Mouse (Mus musculus): ENCODE data around the gene Lexm.

Lexm gene

GRCm38 (mm10) chr4:106627809-106628208 lies 10.8 kb upstream of the Lexm start:
- in situ Hi-C loops (cut with MboI, MseI) = loop anchor here (10.0 kb wide), 1 partner anchor 367 kb away; no protein-coding TSS in a partner anchor

GRCm38 (mm10) chr4:106624271-106624670 lies 7.2 kb upstream of the Lexm start:
- in situ Hi-C loops (cut with MboI, MseI) = loop anchor here (10.0 kb wide), 1 partner anchor 371 kb away; no protein-coding TSS in a partner anchor

- in situ Hi-C loops (cut with MboI, MseI) = loop anchor here (10.0 kb wide), 1 partner anchor 372 kb away; no protein-coding TSS in a partner anchor
Observed at GRCm38 (mm10) chr4:106622712-106623111, 5.7 kb upstream of the Lexm start.

GRCm38 (mm10) chr4:106622030-106622493 lies 5.0 kb upstream of the Lexm start, which contains the start of gene Ttc22:
Gene Ttc22, plus strand, starts transcription at chr4:106622432.
- in situ Hi-C loops (cut with MboI, MseI) = loop anchor here (10.0 kb wide), 1 partner anchor 373 kb away; no protein-coding TSS in a partner anchor

- in situ Hi-C loops (cut with MboI, MseI) = loop anchor here (10.0 kb wide), 1 partner anchor 373 kb away; no protein-coding TSS in a partner anchor
Observed at GRCm38 (mm10) chr4:106621428-106621827, 4.4 kb upstream of the Lexm start.

- in situ Hi-C loops (cut with MboI, MseI) = no loop called here
Observed at GRCm38 (mm10) chr4:106618898-106619297, 1.9 kb upstream of the Lexm start.

GRCm38 (mm10) chr4:106615637-106616036 lies 1.4 kb downstream of the Lexm start:
- in situ Hi-C loops (cut with MboI, MseI) = no loop called here

GRCm38 (mm10) chr4:106614881-106615280 lies 2.2 kb downstream of the Lexm start:
- in situ Hi-C loops (cut with MboI, MseI) = no loop called here

- in situ Hi-C loops (cut with MboI, MseI) = no loop called here
Observed at GRCm38 (mm10) chr4:106614180-106614797, 2.8 kb downstream of the Lexm start.

- in situ Hi-C loops (cut with MboI, MseI) = no loop called here
Observed at GRCm38 (mm10) chr4:106613560-106613959, 3.5 kb downstream of the Lexm start.

- in situ Hi-C loops (cut with MboI, MseI) = no loop called here
Observed at GRCm38 (mm10) chr4:106613105-106613504, 3.9 kb downstream of the Lexm start.

GRCm38 (mm10) chr4:106607905-106608304 lies 9.1 kb downstream of the Lexm start:
- in situ Hi-C loops (cut with MboI, MseI) = no loop called here

- in situ Hi-C loops (cut with MboI, MseI) = no loop called here
Observed at GRCm38 (mm10) chr4:106606639-106607554, 10.1 kb downstream of the Lexm start.

GRCm38 (mm10) chr4:106600770-106601169 lies 16.3 kb downstream of the Lexm start:
- in situ Hi-C loops (cut with MboI, MseI) = no loop called here

- in situ Hi-C loops (cut with MboI, MseI) = no loop called here
Observed at GRCm38 (mm10) chr4:106599415-106599814, 17.6 kb downstream of the Lexm start.

- in situ Hi-C loops (cut with MboI, MseI) = no loop called here
Observed at GRCm38 (mm10) chr4:106597741-106598140, 19.3 kb downstream of the Lexm start.

GRCm38 (mm10) chr4:106597055-106597454 lies 20.0 kb downstream of the Lexm start:
- in situ Hi-C loops (cut with MboI, MseI) = no loop called here

- in situ Hi-C loops (cut with MboI, MseI) = no loop called here
Observed at GRCm38 (mm10) chr4:106596200-106596599, 20.8 kb downstream of the Lexm start.

- in situ Hi-C loops (cut with MboI, MseI) = no loop called here
Observed at GRCm38 (mm10) chr4:106593636-106594035, 23.4 kb downstream of the Lexm start.

GRCm38 (mm10) chr4:106590871-106591270 lies 26.2 kb downstream of the Lexm start:
- in situ Hi-C loops (cut with MboI, MseI) = no loop called here

- in situ Hi-C loops (cut with MboI, MseI) = no loop called here
Observed at GRCm38 (mm10) chr4:106590142-106590541, 26.9 kb downstream of the Lexm start.

- in situ Hi-C loops (cut with MboI, MseI) = no loop called here
Observed at GRCm38 (mm10) chr4:106587075-106587474, 30.0 kb downstream of the Lexm start.

Measured in regulatory T cell (primary cell).